Mouse (Mus musculus): Measurements from ENCODE around the gene Zmiz1.

GRCm38 (mm10) chr14:25451099-25451667 lies 7.8 kb upstream of the Zmiz1 start:
- TF ChIP-seq CTCF (IDR thresholded peaks at IDR 0.05; ENCODE audit: low read depth, low read length), result no peak
- TF ChIP-seq GATA1 (IDR thresholded peaks at IDR 0.05; ENCODE audit: borderline replicate concordance, low read length), result no peak
- TF ChIP-seq TAL1 (conservative IDR thresholded peaks at IDR 0.05; ENCODE audit: low read depth, low read length), result no peak
- no peak for TF ChIP-seq POLR2AphosphoS5 (IDR thresholded peaks at IDR 0.05; ENCODE audit: insufficient replicate concordance, low read depth, low read length)

Measured in G1E (cell line).